Mouse (Mus musculus): Measurements from ENCODE around the gene Nhsl2. TPM values are rescaled to one million over a fixed set of nuclear protein-coding genes. Genes with fewer than 3 reads are reported as not detected.

Nhsl2 gene
- 4.0 and 10.0 TPM in 2 replicates for polyA plus RNA-seq (2012; rRNA removed; ENCODE audit: low replicate concordance)

GRCm38 (mm10) chrX:101849281-101849821, at the start of gene Nhsl2:
Nhsl2 (plus strand) TSS chrX:101849385.

GRCm38 (mm10) chrX:102070591-102071471, 221.6 kb downstream of the Nhsl2 start, which contains the start of gene Rtl5:
Rtl5 (minus strand) TSS chrX:102071304.

GRCm38 (mm10) chrX:102119042-102119864, 270.1 kb downstream of the Nhsl2 start, which contains the start of gene Pin4:
Pin4 (plus strand) TSS chrX:102119447.

Other genes starting within 250 kb of the Nhsl2 start
- gene Ogt, start 209.3 kb upstream of the Nhsl2 start, polyA plus RNA-seq (2012; rRNA removed; ENCODE audit: low replicate concordance), result 109 and 153 TPM in 2 replicates
- 4.6 and 7.3 TPM in 2 replicates for gene Cxcr3, start 115.1 kb upstream of the Nhsl2 start, polyA plus RNA-seq (2012; rRNA removed; ENCODE audit: low replicate concordance)
- gene Gm4779, start 55.0 kb upstream of the Nhsl2 start, polyA plus RNA-seq (2012; rRNA removed; ENCODE audit: low replicate concordance), result 0.20 TPM in 1 of 2 replicates, not detected in the other
- not detected in 2 replicates for gene 8030474K03Rik, start 54.7 kb upstream of the Nhsl2 start, polyA plus RNA-seq (2012; rRNA removed; ENCODE audit: low replicate concordance)
- 6.6 and 8.2 TPM in 2 replicates for gene Rtl5, start 221.9 kb downstream of the Nhsl2 start, polyA plus RNA-seq (2012; rRNA removed; ENCODE audit: low replicate concordance)